Mouse (Mus musculus): ENCODE results near the gene Zfp965. TPM values are rescaled to one million over a fixed set of nuclear protein-coding genes. Genes with fewer than 3 reads are reported as not detected.
"Not testable (repeated sequence)": the region's sequence is repeated elsewhere in the genome, so short reads cannot be mapped to it uniquely, and the experiment has no call there.

Zfp965 gene
- 3.1 and 3.5 TPM in 2 replicates for polyA plus RNA-seq (2012; rRNA removed)

DNA sequence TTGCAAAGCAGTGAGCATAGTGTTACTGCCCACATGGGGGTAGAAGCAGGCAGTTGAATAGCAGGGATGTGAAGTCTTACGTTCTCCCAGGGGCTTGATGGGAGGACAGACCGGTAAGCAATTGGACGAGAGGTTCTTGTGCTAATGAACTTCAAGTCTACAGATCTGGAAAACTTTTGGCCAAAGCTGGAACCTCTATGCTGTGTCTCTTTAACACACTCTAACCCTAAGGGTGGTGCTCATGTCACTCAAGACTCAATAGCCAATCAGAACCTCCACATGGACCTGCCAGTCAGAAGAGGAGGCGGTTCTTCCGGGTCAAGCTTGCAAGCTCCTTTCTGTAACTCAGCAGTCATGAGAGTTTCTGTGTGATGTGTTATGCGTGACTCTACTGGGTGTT is at the start of gene Zfp965:
Gene Zfp965 (plus strand): TSS at position 301 of the 400 bp plus-strand sequence.
- not testable (repeated sequence) for H3K27ac ChIP-seq (ENCODE audit: insufficient read depth, low read length)

GRCm38 (mm10) chr2:175435707-175436106 is 34.1 kb upstream of the Zfp965 start, which contains the start of gene Gm4724:
Gene Gm4724, minus strand, starts transcription at chr2:175435807.
- H3K4me3 ChIP-seq (ENCODE audit: insufficient read depth, low read length); H3K4me1 ChIP-seq (ENCODE audit: control insufficient read depth, insufficient read depth, low read length); H3K27ac ChIP-seq (ENCODE audit: insufficient read depth, low read length): not testable (repeated sequence)

More for the DNA sequence above, at the start of gene Zfp965:
- not testable (repeated sequence) for H3K4me1 ChIP-seq (ENCODE audit: control insufficient read depth, insufficient read depth, low read length); H3K4me3 ChIP-seq (ENCODE audit: insufficient read depth, low read length)

Other genes with a start within 250 kb of the Zfp965 start
- gene Gm14440, start 194.9 kb upstream of the Zfp965 start, polyA plus RNA-seq (2012; rRNA removed), result not detected in 2 replicates
- 29.1 and 31.4 TPM in 2 replicates for gene Gm4631, start 131.8 kb upstream of the Zfp965 start, polyA plus RNA-seq (2012; rRNA removed)
- gene Zfp968, start 97.5 kb upstream of the Zfp965 start, polyA plus RNA-seq (2012; rRNA removed), result 3.1 and 3.3 TPM in 2 replicates
- gene Gm4724, start 34.2 kb upstream of the Zfp965 start, polyA plus RNA-seq (2012; rRNA removed), result 33.4 and 34.7 TPM in 2 replicates
- gene Gm11007, start 174.0 kb downstream of the Zfp965 start, polyA plus RNA-seq (2012; rRNA removed), result not detected in 2 replicates
- not detected in 2 replicates for gene Zfp969, start 233.7 kb downstream of the Zfp965 start, polyA plus RNA-seq (2012; rRNA removed)